Mouse (Mus musculus): ENCODE measurements around the gene Gm5941. TPM values are rescaled to one million over a fixed set of nuclear protein-coding genes. Genes with fewer than 3 reads are reported as not detected.
"Not testable (repeated sequence)": the region's sequence is repeated elsewhere in the genome, so short reads cannot be mapped to it uniquely, and the experiment has no call there.

Gene Gm5941
- polyA plus RNA-seq (2015; fragmentation: Nextera tagmentation; extraction: Ambion mirVana), result not detected in 2 replicates

GRCm38 (mm10) chrX:92489649-92490048, at the start of gene Gm5941:
Gene Gm5941 (plus strand): TSS chrX:92489949.
- H3K36me3 ChIP-seq; H3K4me2 ChIP-seq; H3K9ac ChIP-seq; H3K4me3 ChIP-seq; ATAC-seq (ENCODE audit: borderline replicate concordance, extremely low read depth, low FRiP score, low TSS enrichment); H3K27ac ChIP-seq; H3K27me3 ChIP-seq; H3K9me3 ChIP-seq; H3K4me1 ChIP-seq: not testable (repeated sequence)
- 77% methylated on average over 4 of the region's 4 CpGs for WGBS

GRCm38 (mm10) chrX:92460496-92460895, 29.3 kb upstream of the Gm5941 start:
- no peaks in the 10 kb centered on the region for H3K27me3 ChIP-seq
- no peak overlapping the region for H3K4me2 ChIP-seq
- H3K36me3 ChIP-seq, result no peaks in the 10 kb centered on the region
- 24% methylated on average over 3 of the region's 3 CpGs for WGBS
- H3K9ac ChIP-seq, result no peak overlapping the region
- no peak overlapping the region for H3K4me3 ChIP-seq
- no peaks in the 10 kb centered on the region for H3K4me1 ChIP-seq
- ATAC-seq (ENCODE audit: borderline replicate concordance, extremely low read depth, low FRiP score, low TSS enrichment), result no peak
- H3K9me3 ChIP-seq, result no peaks in the 10 kb centered on the region
- no peak overlapping the region for H3K27ac ChIP-seq

DNA sequence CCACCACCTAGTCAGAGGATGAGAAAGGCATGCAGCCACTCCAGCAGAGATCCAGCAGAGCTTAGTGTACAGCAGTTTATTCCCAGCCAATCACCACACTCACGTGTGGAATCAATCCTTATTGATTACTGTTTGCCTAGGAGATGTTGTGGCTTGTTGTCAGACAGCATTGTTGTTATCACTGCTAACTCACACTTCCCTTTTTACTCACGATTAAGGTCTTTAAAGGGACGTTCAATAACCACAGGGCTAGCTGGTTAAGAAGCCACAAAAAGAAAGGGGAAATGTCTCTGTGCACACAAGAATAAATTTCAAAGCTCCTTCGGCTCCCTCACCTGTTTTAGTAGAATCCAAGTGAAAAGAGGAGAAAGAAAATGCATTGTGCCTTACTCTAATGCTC, 25.0 kb upstream of the Gm5941 start:
- H3K9me3 ChIP-seq, result no peaks in the 10 kb centered on the region
- no peak overlapping the region for H3K9ac ChIP-seq
- 58% methylated on average over 4 of the region's 4 CpGs for WGBS
- H3K4me1 ChIP-seq, result no peaks in the 10 kb centered on the region
- H3K27ac ChIP-seq, result no peak overlapping the region
- no peak overlapping the region for H3K4me3 ChIP-seq
- H3K27me3 ChIP-seq, result no peaks in the 10 kb centered on the region
- ATAC-seq (ENCODE audit: borderline replicate concordance, extremely low read depth, low FRiP score, low TSS enrichment), result no peak
- H3K36me3 ChIP-seq, result no peaks in the 10 kb centered on the region
- no peak overlapping the region for H3K4me2 ChIP-seq

GRCm38 (mm10) chrX:92498254-92498653, 8.5 kb downstream of the Gm5941 start:
- Histone ChIP-seq H3K27me3 (no peaks in the 10 kb centered on the region), H3K4me1 (no peaks in the 10 kb centered on the region), H3K9ac (no peak overlapping the region), H3K36me3 (no peaks in the 10 kb centered on the region), H3K4me2 (no peak overlapping the region), H3K4me3 (no peak overlapping the region), H3K27ac (no peak overlapping the region), H3K9me3 (no peaks in the 10 kb centered on the region)
- ATAC-seq (ENCODE audit: borderline replicate concordance, extremely low read depth, low FRiP score, low TSS enrichment), result no peak
- WGBS, result 33% methylated on average over 1 of the region's 1 CpGs

GRCm38 (mm10) chrX:92527826-92528225, 38.1 kb downstream of the Gm5941 start:
- ATAC-seq (ENCODE audit: borderline replicate concordance, extremely low read depth, low FRiP score, low TSS enrichment), result no peak
- Histone ChIP-seq H3K4me2 (no peak overlapping the region), H3K9me3 (no peaks in the 10 kb centered on the region), H3K4me1 (no peaks in the 10 kb centered on the region), H3K27me3 (no peaks in the 10 kb centered on the region), H3K4me3 (no peak overlapping the region), H3K9ac (no peak overlapping the region), H3K36me3 (no peaks in the 10 kb centered on the region), H3K27ac (no peak overlapping the region)
- WGBS, result 47% methylated on average over 1 of the region's 1 CpGs

Other genes starting within 250 kb of the Gm5941 start
- gene Mageb18, start 109.6 kb downstream of the Gm5941 start, polyA plus RNA-seq (2015; fragmentation: Nextera tagmentation; extraction: Ambion mirVana), result 0.10 and 0.12 TPM in 2 replicates